Mouse (Mus musculus) gastrocnemius, postnatal 4 days (tissue): ENCODE measurements around the gene Vasn. TPM values are rescaled to one million over a fixed set of nuclear protein-coding genes. Genes with fewer than 3 reads are reported as not detected.

Experiments used
- DNase-seq, 2 experiments: peaks; one replicate each; pipeline ENCODE4 v3.0.0; 2021 to 2022; ENCODE audit warnings: low spot score in 2 of 2, mixed read lengths in 2 of 2
- total RNA-seq, 2 experiments: library from RNA; stranded (reverse); gene quantifications; 2 replicates each; pipeline ENCODE4 v1.2.3; 2021

Gene Vasn
- total RNA-seq, 2 experiments from 2014 or later: 11.7 to 15.1 TPM

GRCm38 (mm10) chr16:4641119-4641838 lies 1.5 kb downstream of the Vasn start:
- DNase-seq: no peak

- DNase-seq: peak in 1 of 2 experiments; percentile 52
Observed at GRCm38 (mm10) chr16:4642190-4642589, 2.4 kb downstream of the Vasn start.

DNA sequence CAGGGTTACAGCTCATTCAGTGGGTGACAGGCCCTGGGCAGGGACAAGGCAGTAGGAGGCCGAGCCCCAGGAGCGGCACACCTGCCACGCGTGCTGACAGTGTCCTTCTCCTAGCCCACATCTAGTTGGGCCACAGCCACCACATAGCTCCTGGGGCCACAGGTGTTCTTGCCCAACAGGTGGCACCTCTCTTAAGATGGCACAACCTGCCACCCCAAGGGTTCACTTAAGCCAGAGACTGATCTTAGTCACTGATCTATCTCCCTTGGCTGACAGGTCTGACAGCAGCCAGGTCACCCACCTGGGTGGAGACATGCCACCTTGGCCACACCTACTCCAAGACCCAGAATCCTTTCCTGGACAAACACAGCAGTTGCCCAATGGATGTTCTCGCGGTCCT lies 3.2 kb downstream of the Vasn start:
- no peak for DNase-seq

DNA sequence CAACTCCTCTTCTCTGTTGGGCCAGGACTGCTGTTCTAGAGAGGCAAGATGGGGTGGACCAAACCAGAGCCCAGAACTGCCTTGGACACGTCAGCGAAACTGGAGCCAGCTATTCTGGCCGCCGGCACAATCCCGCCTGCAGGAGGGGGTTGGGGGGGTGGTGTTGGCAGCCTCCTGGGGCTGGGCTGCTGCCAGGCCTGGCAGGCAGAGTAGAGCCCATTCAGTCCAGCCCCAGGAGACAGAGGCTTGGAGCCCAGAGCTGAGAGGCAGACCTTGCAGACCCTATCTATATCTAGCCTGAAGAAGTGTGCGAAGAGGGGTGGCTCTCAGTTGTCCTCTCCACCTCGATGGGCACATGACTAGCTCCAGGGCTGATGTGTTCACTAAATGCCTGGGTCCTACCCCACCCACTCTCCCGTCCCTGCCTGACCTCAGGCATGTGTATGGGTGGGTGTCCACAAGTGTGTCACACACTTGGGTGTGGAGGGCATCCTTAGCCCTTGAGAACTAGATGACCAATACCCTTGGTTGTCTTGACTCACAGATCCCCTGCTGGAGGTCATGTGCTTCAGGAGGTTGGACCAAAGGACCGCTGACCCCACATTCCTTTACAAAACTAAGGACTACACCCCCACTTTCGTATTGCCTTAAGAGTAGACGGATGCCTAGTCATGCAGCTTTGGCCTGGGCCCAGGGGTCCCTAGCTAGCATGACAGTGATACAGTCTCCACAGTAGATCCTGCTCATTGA lies 4.1 kb downstream of the Vasn start:
- peak; percentile 59 to 77 for DNase-seq

DNA sequence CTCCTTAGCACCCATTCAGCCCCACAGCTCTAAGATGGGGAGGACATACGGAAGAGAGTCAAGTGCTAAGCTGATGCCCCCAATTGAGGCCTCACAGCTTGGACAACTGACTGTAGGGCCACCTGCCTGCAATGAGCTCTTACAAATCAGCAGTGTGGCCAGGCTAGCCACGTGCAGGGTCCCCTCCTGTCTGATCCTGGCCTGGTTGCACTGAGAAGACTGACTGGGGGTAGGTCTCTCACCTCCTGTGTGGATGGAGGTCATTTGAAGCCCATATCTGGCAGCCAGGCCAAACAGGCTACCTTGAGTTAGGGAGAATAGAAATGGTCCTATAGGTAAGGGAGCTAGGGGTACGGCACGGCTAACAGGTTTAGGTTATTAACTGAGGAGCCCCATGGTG lies 6.1 kb downstream of the Vasn start:
- no peak for DNase-seq

DNA sequence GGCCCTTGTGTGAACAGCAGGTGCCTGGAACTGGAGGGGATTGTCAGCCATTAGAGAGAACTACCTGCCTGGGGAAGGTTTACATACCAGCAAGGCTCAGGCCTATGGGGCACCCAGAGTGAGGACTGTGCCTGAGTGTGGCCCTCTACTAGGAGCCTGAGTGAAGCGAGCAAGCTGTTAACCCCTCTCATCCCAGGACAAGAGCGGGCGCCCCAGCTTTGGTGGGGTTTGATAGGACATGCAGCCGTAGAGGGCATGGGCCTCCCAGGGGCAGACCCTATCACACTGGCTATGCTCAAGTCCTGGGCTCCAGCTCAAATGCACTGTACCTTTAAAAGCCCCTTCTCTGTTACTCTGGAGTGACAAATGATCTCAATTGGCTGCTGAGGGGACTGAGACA lies 7.1 kb downstream of the Vasn start:
- no peak for DNase-seq

DNA sequence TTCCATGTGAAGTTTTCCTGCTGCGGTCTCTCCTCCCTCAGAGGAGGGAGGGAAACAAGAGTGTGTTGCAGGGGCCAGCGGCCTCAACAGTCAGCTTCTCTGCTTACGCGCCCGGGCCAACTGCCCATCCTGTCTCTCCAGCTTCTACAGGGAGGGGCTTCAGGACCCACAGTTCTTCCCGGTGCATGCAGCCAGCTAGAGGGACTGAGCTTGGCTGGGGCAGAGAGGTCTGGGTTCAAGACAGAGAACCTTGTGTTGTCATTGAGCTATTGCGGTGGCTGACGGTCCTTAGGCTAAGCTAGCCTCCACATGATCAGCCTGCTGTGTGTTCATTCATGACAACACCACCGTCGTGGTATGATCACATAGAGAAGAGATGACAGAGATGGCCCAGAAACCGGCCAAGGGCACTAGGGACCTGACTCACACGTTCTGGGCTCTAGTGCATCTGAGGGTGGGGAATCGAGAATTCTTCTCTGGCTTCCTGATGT lies 8.0 kb downstream of the Vasn start:
- peak in 1 of 2 experiments; percentile 64 for DNase-seq

- DNase-seq: no peak
Observed at GRCm38 (mm10) chr16:4648416-4649023, 8.8 kb downstream of the Vasn start.

DNA sequence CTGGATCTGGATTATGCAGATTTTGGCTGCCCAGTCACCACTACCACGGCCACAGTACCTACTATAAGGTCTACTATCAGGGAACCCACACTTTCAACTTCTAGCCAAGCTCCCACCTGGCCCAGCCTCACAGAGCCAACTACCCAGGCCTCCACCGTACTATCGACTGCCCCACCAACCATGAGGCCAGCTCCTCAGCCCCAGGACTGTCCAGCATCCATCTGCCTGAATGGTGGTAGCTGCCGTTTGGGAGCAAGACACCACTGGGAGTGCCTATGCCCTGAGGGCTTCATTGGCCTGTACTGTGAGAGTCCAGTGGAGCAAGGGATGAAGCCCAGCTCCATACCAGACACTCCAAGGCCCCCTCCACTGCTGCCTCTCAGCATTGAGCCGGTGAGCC lies 9.5 kb downstream of the Vasn start:
- DNase-seq: no peak

DNA sequence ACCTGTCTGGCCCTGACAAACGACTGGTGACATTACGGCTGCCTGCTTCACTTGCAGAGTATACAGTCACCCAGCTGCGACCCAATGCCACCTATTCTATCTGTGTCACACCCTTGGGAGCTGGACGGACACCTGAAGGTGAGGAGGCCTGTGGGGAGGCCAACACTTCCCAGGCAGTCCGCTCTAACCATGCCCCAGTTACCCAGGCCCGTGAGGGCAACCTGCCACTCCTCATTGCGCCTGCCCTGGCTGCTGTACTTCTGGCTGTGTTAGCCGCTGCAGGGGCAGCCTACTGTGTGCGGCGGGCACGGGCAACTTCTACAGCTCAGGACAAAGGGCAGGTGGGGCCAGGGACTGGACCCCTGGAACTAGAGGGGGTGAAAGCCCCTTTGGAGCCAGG lies 10.0 kb downstream of the Vasn start:
- DNase-seq: no peak

GRCm38 (mm10) chr16:4650161-4650560 lies 10.4 kb downstream of the Vasn start:
- no peak for DNase-seq

DNA sequence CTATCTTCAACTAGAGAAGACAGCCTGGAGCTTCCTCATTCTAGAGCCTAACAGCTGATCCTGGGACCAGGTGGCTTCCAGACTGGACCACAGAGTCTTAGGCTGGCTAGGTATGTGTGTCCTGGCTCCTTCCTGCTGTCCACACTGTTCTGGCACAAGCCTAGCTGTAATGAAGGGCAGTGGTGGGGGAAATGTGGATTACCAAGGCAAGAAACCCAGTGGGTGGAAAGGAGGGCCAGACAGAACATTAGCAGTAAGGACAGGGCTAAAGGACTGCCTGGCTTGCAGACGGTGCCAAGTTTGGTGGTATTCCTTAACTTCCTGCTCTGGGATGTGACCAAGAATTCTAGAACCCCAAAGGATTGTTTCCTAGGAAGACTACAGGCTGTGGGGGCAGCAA lies 11.3 kb downstream of the Vasn start:
- DNase-seq: no peak

- DNase-seq: no peak
Observed at GRCm38 (mm10) chr16:4651624-4652023, 11.9 kb downstream of the Vasn start.

DNA sequence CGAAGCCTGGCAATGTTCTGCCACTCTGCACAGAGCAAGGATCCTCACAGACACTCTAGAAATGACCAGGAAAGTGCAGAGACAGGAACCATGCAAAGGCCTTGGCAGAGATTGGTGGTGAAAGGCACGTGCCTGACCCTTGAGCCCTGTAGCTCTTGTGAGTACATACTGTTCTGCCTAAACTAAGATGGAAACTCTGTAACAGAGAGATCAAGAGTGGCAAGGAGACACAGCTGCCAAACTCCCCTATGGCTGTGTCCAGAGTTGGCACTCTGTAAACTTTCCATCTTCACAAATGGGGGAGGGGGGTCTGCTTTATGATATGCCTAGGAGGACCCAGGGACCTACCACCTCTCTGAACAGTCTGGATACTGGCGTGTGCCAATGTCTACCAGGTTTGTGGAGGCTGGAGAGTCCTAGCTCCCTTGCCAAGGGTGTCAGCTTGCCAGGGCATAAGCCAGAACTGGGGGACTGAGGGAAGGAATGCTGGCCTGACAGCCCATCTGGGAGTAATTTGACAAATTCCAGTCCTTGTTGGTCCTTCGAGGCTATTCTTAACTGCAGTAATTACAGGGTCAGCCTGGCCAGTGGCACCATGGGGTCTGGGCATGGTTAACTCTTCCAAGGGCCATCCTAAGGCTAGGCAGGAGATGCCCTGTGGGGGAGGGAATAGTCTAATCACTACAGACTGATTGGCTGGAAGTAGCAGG lies 13.1 kb downstream of the Vasn start:
- peak in 1 of 2 experiments; percentile 26 for DNase-seq

- DNase-seq: peak in 1 of 2 experiments; percentile 22
Observed at GRCm38 (mm10) chr16:4654706-4655105, 15.0 kb downstream of the Vasn start.

DNA sequence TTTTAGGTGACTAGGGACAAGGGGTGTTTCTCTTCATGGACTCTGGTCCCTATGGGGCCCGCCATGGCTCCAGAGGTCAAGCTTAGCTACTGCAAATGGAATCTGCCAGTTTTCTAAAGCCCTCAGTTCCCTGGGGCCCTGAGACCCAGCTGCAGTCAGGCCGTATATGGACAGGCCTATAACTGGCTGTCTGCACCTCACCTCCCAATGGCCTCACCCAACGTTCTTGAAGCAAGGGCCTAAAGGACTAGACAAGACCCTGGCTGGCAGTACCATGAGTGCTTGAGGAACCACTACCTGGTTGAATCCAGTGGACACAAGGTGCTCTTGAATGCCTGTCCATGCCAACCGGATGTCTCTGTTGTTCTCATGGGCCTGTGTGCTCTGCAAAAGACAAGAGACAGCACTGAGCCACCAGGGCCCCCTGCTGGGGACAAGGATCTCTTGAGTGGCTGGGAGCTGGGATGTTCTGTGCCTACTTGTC lies 15.6 kb downstream of the Vasn start:
- peak in 1 of 2 experiments; percentile 45 for DNase-seq

DNA sequence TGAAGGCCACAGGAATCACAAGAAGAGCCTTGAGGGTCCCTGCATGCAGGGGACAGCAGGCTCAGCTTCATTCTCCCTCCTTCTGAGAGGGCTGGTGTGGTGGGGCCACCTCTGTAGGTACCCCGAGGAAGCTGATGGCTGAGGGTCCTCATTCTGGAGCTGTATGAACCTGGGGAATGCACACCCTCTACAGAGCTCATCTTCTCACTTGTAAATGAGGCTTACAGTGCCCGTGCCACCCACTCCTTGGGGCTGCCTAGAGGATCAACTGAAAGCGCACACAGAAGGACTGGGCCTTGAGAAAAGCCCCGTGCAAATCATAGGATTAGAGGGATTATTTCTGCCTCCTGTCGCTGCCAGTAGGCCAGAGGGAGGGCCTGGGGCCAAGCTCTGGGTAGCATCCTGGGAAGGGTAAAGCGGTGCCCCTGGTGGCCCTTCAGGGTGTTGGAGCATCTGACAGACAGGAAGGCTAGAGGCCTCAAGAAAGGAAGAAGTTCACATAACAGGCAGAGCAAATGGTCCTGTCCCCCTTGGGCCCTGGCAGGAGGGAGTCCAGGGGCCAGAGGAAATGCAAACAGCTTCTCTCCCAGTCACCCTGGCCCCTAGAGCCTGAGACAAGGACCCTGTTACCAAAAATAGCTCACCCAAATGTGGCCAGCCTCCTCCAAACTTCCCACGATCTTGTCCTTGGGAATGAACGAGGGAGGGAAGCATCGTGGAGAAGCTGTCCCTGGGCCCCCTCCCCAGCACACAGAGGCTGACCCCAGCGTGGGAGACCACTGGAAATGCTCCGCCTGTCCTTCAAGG lies 16.2 kb downstream of the Vasn start:
- peak in 1 of 2 experiments; percentile 43 for DNase-seq

DNA sequence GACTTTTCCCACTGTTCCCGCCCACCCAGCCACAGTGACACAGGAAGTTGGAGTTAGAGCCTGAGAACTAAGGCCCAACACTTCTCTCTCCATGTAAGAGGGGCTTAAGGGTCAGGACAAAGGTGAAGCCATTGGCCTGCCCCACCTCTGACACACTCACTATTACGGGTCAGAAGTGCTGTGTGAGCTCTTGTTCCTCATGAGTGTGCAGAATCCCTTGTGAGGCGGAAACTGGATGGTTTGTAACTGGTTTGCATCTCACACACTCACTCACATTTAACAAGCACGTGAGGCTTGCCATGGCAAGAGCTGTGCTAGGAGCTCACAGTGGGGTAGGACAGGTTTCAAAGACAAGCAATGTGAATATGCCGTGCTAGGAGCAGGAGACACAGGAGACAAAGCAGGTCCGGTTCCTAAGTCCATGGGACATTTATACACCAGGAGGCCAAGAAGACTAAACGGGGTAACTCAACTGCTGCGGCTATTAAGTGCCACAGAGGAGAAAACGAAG lies 16.9 kb downstream of the Vasn start:
- no peak for DNase-seq

GRCm38 (mm10) chr16:4658781-4659245 lies 19.1 kb downstream of the Vasn start:
- peak in 1 of 2 experiments; percentile 50 for DNase-seq

GRCm38 (mm10) chr16:4659326-4659725 lies 19.6 kb downstream of the Vasn start:
- no peak for DNase-seq
